Mouse (Mus musculus) cerebellum, postnatal 4 days (tissue): ENCODE data around the gene Fbxl20.
A peak's percentile ranks its signal among the peaks of the same experiment; 100 is the strongest.

Experiments used
- DNase-seq, 2 experiments: peaks; one replicate each; pipeline ENCODE4 v3.0.0; 2022; ENCODE audit warnings: low spot score in 2 of 2, mixed read lengths in 1 of 2

The Fbxl20 gene

DNA sequence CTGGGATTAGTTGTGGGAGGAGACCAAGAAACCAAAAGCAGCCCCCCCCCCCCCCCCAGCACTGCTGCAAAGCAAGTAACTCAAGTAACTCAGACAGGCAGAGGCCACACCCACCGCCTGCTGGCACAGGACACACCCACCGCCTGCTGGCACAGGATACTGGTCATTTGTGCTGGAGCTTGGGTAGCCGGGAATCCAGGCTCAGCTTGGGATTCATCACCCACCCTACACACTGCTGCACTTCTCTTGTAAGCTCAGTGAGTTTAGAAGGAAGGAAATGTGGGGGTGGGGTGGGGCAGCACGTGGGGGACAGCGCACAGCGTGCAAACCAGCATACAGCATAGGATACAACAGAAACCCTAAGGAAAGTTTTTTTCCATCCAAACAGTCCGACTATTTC, 62.0 kb downstream of the Fbxl20 start:
- DNase-seq = no peak

DNA sequence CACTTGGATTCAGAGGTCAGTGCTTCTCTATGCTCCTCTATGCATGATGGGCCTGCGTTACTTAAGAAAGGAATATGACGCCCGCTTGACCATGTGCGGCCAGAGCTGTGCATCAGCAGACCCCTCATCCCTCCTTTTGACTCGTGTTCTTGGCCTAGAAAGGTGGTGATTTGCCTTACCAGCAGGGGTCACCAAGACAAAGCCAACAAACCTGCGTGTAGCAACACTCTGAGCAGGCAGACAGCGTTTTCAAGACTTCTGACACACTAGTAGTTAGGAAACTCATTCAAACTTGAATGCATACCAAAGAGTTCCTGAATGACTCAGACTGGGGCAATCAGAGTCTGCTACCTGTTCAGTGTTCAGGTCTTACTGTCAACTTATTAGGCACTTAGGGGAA, 63.6 kb downstream of the Fbxl20 start:
- no peak for DNase-seq

DNA sequence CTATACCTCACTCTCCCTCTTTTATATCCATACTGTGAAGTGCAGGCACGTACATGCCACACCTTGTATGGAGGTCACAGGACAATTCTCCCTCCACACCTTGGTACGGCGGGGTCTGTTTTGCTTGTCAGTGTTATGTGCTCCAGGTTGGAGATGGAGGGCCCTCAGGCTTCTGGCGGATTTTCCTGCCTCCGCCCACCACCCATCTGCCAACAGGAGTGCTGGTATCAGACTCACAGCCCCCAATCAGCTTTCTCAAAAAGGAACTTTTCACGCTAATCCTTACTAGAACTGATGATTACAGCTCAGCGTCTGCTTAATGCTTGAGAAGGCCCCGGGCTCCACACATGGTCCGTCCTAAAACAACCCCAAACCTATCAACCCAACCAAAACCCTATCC, 64.1 kb downstream of the Fbxl20 start:
- DNase-seq = no peak

DNA sequence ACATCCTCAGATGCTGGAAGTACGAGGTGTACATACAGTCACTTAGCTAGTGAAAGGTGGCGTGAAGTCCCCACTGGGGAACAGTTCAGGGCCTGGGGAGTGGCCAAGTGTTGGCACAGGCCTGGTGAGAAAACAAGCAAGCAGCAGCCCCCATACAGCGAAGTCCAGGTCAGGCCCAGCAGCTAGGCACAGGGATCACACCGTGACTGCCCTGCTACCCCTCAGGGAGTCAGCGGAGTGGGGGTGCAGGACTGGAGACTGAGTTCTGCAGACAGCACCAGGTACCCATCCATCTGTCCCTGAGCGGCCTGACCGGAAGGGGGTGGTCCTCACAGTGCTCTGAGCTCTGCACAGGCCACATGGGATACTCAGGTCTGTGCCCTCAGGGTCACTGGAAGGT, 67.5 kb downstream of the Fbxl20 start:
- no peak for DNase-seq

DNA sequence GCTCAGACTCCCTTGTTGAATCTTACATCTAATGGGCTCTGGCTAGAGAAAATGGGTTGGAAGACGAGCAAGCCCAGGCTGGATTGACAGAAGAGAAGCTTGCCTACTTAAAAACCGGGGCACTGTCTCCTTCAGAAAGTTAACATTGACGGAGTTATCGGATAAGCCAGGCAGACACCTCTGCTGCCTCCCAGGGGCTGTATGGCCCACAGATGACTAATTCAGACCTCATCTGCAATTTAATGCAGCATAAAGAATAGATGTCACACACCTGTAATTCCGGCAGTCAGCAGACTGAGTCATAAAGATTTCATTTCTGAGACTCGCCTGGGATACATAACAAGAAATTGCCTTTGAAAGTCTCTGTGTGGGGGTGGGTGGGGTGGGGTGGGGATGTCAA, 69.8 kb downstream of the Fbxl20 start:
- no peak for DNase-seq

DNA sequence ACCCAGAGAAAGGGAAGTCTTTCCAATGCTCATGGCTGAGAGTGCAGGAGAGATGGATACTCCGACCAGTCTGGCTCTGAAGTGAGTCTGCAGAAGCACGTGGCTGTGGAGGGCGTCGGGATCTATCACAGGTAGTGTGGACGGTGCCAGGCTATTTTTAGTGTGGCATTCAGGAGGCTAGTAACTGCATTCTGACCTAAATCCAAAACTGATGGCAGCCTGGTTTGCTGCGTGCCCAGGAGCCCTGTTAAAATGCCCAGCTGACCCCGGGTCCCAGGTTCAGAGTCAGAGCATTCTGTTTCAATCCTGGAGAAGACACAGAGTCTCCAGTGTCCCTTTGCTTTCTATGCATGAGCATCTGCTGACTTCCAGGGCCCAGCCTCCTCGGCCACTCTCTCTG, 73.1 kb downstream of the Fbxl20 start:
- DNase-seq = no peak

DNA sequence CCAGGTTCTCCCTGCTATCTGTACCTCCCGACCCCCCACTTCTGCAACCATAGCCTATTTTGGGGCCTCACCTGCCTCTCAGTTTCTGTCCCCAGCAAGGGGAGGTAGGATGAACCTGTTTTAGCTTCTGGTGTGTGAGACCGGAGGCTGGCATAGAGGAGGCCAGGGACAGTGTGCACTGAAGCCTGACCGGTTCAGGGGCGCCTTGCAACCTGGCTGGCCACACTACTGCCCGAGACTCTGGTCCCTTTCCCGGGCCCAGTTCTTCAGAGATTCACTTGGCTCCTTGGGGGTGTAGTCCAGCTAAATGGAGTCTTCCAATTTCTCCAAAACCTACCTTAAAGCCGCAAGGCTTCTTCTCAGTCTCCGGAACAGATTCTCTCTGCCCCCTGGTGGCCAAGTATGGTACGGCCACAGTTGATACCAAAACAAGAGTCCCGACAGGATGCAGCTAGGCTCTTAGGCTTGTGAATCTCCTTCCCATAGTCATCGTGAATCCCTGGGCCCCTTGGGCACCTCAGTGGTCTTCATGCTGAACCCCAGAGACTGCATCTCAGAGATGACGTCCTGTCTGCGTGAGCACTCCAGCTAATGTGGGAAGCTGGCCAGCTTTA, 74.9 kb downstream of the Fbxl20 start:
- peak; percentile 95 for DNase-seq

DNA sequence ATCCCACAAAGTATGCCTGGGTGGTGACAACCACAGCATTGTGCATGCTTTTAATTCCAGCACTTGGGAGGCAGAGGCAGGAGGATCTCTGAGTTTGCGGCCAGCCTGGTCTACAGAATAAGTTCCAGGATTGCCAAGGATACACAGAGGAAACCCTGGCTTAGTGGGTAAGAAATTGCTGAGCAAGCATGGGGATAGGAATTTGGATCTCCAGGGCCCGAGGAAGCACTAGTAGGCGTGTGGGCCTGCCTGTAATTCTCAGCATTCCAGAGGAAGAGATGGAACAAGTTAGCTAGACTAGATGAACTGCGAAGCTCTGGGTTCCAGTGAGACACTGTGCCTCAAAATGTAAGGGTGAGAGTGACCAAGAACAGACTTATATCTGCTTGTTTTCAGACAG, 76.8 kb downstream of the Fbxl20 start:
- no peak for DNase-seq

DNA sequence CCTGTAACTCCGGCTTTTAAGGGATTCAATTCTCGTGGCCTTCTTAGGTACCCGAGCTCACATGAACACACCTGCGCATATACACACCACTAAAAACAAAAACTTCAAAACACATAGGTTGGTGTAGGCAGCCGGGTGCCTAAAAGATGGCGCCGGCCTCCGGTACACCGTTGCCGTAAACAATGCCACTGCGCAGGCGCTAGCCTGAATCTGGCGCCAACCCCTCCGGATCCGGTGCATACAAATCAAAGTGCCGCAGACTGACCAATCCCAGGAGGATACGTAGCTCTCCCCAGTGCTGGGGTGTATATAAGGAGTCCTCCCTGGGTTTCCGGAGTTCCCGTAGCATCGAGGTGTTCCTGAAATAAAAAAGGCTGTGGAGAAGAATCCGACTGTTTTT, 82.9 kb downstream of the Fbxl20 start:
- no peak for DNase-seq

DNA sequence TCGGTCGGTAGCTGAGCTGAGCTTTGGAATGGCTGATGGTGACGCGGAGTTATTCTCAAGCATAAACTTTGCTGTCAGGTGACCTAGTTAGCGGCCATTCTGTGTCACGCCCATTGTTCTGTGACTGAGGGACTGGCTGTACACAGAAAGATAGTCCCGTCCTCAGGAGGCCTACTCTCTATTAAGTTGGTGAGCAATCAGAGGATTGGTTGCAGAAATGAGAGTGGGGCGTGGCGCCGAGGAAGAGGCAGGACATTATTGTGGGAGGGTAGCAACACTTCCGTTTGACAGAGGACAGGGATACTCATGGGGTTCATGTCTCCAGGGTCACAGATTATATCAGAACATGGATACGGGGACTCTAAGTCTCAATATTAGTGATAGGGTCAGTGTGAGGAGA, 84.0 kb downstream of the Fbxl20 start:
- DNase-seq = no peak

DNA sequence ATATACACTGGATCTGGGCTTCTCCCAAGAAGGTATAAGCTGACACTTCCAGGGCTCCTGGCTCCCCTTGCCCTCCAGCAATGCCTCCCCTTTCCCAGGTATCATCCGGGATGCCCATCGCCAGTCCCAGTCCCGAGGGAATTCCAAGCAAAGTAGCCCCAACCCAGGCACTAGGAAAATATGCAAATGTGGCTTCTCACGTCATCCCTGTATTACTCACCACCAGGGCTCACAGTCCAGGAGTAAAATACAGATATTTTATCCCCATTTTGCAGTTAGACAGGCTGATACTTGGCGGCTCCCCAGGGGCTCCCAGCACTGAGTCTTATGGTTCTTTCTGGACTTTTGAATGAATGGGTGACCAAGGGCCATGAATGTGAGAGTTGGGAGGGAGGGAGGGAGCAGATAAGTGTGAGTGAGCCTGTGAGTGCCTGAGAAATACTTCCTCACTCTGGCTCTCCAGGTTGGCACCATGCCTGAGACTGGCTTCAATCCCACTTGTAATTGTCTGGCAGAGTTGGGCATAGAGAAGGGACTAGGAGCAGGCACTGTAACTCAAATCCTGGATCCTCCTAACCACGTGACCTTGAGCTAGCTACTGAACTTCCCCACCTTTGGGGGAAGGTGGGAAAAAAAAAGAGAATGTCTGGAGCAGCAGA, 88.2 kb downstream of the Fbxl20 start:
- peak in 1 of 2 experiments; percentile 80 for DNase-seq

DNA sequence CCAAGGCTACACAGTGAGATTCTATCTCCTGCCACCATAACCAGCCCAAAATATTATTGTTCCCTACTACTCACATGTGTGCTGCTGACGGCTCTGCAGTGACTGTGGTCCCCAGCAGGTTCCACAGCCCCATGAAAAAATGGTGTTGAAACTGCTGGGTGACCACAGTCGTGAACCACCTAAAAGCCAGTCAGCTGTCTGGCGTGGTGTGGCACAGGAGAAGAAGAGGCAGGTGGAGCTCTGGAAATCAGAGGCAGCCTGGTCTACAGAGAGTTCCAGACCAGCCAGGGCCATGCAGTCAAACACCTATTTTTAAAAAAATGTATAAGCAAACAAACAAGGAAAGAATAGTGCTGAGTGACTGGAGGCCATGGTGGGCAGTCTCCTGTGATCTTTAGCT, 88.8 kb downstream of the Fbxl20 start:
- no peak for DNase-seq

DNA sequence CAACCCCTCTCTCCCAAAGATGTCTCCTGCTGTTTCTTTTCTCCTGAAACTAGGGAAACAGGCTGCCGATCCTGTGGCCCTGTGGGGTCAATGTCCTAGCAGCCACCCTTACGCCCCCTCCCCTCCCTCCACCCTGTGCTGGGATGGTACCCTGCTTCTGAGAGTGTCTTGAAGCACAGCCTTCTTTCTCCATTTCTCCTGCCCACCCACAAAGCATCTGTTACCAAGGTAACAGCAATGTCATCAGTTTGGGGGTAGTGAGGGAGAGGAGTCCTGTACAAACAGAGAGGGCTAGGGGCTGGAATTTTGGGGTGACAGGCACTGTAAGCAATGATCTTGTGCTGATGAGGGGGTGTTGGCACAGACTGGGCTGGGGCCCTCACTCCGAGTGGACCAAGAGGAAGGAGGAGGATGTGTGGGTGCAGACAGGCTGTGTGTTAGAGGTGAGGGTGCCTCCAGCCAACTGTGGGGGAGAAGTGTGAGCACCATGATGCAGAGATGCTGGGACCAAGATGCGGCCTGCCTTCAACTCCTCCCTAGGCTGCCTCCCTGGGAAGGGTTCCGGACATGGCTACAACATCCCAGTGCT, 90.0 kb downstream of the Fbxl20 start:
- no peak for DNase-seq

DNA sequence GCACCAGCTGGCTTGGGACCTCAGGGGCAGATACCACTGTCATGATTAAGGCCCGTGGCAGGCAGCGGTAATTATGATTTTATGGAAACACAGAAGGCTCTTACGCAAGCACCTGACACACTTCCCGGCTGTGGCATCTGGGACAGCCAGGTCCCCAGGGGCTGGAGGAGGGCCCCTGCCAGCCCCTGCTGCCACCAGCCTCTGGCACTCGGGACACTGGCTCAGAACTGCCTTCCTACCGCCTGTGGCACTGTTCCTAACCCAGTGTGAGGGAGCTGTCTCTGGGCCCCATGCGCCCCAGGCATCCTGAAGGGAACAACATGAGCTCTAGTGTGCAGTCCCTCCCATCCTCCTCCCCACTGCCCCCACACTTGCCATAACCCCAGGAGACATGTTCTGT, 90.5 kb downstream of the Fbxl20 start:
- DNase-seq = no peak

DNA sequence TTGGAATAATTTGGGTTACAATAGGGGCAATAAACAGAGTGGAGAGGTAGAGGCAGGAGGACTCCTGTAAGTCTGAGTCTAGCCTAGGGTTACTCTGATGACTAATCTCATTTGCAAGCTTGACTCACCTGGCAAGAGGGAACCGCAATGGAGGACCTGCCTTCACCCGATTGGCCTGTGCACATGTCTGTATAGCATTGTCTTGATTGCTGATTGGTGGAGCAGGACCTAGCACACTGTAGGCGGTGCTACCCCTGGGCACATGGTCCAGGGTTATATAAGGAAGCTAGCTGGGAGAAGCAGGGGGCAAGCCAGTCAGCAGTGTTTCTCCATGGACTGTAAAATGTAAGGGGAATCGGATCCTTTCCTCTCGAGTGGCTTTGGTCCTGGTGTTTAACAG, 92.2 kb downstream of the Fbxl20 start:
- DNase-seq = no peak

DNA sequence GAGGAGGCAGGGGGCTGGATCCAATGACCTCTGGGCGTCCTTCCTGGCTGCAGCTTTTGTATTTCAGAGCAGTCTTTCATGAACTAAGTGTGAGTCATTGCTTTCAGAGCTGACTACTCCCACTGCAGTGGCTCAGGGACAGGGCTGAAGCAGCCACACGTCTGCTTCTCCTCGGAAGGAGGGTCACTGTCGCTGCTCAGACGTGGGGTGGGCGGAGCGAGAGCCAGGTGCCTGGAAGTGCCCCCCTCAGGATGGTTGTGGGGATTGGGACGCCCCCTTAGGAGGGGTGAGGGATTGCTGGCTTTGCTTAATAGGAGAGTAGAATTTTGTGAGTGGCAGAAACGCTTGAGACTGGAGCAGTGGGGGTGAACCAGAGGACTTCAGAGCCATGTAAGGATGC, 92.7 kb downstream of the Fbxl20 start:
- no peak for DNase-seq

DNA sequence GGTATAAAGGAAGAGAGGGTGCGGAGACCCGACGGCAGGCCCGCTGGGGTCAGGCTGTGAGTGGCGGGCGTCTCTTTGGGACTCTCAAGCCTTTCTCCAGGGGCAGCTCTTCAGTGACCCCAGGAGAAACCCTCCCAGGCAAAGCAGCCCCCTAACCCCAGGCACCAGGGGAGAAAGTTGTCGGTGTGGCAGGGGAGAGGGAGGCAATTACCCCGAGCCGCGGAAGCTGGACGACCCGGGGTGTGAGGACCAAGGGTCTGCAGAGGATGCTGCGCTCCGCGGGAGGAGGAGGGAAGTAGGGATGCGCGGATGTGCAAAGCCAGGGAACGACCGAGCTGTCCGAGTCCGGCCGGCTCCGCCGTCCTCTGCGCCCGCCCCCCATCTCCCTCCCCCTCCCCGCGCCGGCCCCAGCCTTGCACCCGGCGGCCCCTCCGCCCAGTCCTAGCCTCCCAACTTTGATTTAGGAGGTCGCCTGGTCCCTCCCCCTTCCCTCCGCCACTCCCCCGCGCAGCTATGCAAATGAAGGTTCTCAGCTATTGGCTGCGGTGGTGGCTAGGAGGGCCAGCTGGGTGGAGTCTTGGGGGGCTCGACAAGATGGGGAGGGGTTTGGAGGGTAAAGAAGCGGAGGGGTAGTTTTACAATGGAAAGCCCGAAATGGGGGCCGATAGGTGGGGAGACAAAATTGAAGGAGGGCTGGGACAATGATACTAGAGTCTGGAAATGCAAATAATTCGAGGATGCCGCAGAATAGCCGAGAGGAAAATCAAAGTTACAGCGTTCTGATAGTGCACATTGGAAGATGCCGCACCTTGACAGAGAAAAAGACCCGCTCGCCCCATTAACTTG, 97.0 kb downstream of the Fbxl20 start, which contains the start of gene Stac2:
Stac2 (minus strand) TSS at position 474 of the 846 bp plus-strand sequence.
- DNase-seq = peak in 1 of 2 experiments; percentile 45

DNA sequence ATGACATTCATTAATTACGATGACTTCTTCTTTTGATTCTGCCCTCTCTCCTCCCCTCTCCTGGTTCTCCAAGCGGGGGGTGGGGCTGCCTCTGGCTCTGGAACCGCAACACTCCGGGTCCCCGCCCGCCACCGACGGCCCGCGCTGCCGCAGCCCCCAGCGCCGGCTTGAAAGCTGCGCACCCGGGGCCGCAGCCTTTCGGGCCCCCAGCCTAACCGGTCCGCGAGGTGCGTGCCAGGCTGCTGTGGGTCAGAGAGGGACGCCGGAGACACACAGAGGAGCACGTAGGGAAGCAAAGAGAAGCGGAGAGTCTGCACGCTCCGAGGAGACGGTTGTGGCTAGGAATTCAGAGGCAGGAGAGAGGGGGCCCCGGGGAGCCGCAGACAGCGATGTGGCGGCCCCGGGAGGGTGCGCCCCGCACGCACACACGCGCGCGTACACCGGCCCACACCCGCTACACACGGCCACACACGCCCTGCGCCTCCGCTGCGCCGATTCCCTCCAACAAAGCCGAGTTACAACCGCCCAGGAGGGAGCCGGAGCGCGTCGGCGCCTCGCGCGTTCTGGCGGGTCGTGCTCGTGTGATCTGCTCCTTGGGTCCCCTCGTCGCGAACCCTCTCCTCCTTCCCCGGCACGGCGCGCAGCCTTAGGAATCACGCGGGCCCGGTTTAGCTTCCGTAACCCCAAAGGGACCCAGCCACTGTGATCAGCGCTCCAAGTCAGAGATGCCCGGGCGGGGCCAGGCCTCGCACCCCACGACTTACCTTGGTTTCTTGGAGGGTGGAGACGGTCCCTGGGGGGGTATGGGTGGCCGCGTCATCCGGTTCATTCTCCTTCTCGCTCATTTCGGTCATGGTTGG, 97.8 kb downstream of the Fbxl20 start:
- no peak for DNase-seq

DNA sequence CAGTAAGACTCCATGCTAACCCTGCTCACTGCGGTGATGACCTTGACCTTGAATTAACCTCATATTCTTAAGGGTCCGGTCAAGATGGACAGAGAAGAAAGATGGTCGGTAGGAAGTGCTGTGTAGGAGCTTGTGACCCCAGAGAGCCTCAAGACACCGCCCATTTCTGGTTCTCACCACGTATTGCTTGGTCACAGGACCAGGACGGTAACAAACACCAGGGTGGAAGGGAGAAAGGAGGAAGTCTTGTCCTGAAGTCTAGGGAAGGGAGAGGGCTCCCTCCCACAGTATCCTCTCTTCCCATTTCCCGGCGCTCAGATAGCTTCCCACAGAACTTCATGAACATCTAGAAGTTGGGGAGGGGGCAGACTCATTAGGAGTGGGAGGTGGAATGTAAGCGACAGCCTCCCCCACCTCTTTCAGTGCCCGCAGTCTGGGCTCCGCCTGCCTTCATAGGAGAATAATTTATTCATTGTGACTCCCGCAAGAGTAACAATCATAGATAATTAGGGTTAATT, 98.5 kb downstream of the Fbxl20 start:
- DNase-seq = no peak

DNA sequence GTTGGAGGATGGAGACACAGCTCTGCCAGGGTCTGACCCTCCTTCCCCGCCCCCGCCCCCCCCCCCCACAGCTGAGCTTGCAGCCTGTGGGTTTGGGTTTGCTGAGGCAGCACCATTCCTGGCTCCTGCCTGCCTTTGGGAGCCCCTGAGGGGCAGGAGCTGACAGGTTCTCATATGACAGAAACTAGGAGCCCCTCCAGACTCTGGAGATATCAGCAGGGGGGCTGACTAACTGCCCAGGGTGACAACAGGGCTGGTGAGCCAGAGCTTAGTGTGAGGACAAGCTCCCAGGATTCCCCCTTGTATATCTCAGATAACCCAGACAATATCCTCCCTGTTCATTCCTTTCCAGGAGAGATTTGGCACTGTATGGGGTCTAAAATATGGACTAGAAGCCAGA, 99.3 kb downstream of the Fbxl20 start:
- DNase-seq = no peak

DNA sequence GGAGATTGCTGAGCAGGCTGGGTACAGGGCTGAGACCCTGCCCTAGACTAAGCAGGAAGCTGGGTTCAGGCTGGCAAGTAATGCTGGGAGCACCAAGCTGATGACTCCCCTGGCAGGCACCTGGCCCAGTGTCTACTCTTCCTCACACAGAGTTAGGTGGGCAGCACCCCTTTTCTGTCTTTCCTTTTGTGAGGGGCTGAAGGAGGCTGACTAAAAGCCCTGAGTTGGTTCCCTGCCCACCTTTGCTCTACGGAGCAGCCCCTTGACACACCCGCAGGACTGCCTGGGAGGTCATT, 99.7 kb downstream of the Fbxl20 start:
- DNase-seq = no peak
